Mouse (Mus musculus) lung, postnatal 0 days (tissue): Measurements from ENCODE around the gene Axin1. TPM values are rescaled to one million over a fixed set of nuclear protein-coding genes. Genes with fewer than 3 reads are reported as not detected.
A peak's percentile ranks its signal among the peaks of the same experiment; 100 is the strongest.
"Not testable (repeated sequence)": the region's sequence is repeated elsewhere in the genome, so short reads cannot be mapped to it uniquely, and the experiment has no call there.

Experiments used
- ATAC-seq: fragments of 200-750 bp; cut with Nextera tagmentation; 2 replicates; pipeline ENCODE4 v1.8.0; 2017; ENCODE audit warnings: moderate library complexity
- DNase-seq: peaks from one replicate; pipeline ENCODE4 v3.0.0-alpha.2; 2016; ENCODE audit warnings: low spot score
- H3K27ac ChIP-seq: fragments of 300-500 bp; sonication (generic); 2 replicates; pipeline ENCODE4 v1.5.1; 2014; ENCODE audit warnings: antibody characterized with exemption, mild to moderate bottlenecking, low read length, mixed read lengths
- H3K27me3 ChIP-seq: fragments of 300-500 bp; sonication (generic); replicated peaks from 2 replicates; pipeline ENCODE4 v1.6.1; 2014; ENCODE audit warnings: low read length, mixed read lengths; ENCODE audit not compliant: insufficient read depth
- H3K36me3 ChIP-seq: fragments of 300-500 bp; sonication (generic); 2 replicates; pipeline ENCODE4 v1.6.1; 2014; ENCODE audit warnings: low read length, mixed read lengths; ENCODE audit not compliant: insufficient read depth
- H3K4me1 ChIP-seq: fragments of 300-500 bp; sonication (generic); 2 replicates; pipeline ENCODE4 v1.6.1; 2014; ENCODE audit warnings: antibody characterized with exemption, low read depth, low read length, mixed read lengths; ENCODE audit not compliant: insufficient read depth
- H3K4me2 ChIP-seq: fragments of 300-500 bp; sonication (generic); replicated peaks from 2 replicates; pipeline ENCODE4 v1.6.1; 2014; ENCODE audit warnings: low read depth, mild to moderate bottlenecking, low read length, moderate library complexity, mixed read lengths
- H3K4me3 ChIP-seq: fragments of 300-500 bp; sonication (generic); 2 replicates; pipeline ENCODE4 v1.5.1; 2014; ENCODE audit warnings: low read depth, low read length
- H3K9ac ChIP-seq: fragments of 300-500 bp; sonication (generic); replicated peaks from 2 replicates; pipeline ENCODE4 v1.6.1; 2014; ENCODE audit warnings: low read depth, mild to moderate bottlenecking
- H3K9me3 ChIP-seq: fragments of 300-500 bp; sonication (generic); 2 replicates; pipeline ENCODE4 v1.6.1; 2016; ENCODE audit warnings: low read length, mixed read lengths
- CTCF ChIP-seq: IDR thresholded peaks from 2 replicates; pipeline ENCODE4 v1.5.1; 2016; ENCODE audit warnings: antibody characterized with exemption, mild to moderate bottlenecking
- EP300 ChIP-seq: IDR thresholded peaks from 2 replicates; pipeline ENCODE4 v1.6.1; 2016; ENCODE audit warnings: antibody characterized with exemption, mild to moderate bottlenecking, control low read depth
- WGBS: fragments of 180-500 bp; shearing (Covaris S2); extraction: QIAGEN DNeasy Blood & Tissue Kit; methylation state at CpG from one replicate; pipeline ENCODE4 v1.1.7; 2014; 5-methylcytosine and 5-hydroxymethylcytosine counted together
- polyA plus RNA-seq: library from polyadenylated mRNA; unstranded; fragments of >200 nt; fragmentation: Nextera tagmentation; extraction: Ambion mirVana; gene quantifications from 2 replicates; pipeline ENCODE4 v1.2.1, GENCODE M21; 2015

The Axin1 gene
- 10.2 and 10.5 TPM in 2 replicates for polyA plus RNA-seq

DNA sequence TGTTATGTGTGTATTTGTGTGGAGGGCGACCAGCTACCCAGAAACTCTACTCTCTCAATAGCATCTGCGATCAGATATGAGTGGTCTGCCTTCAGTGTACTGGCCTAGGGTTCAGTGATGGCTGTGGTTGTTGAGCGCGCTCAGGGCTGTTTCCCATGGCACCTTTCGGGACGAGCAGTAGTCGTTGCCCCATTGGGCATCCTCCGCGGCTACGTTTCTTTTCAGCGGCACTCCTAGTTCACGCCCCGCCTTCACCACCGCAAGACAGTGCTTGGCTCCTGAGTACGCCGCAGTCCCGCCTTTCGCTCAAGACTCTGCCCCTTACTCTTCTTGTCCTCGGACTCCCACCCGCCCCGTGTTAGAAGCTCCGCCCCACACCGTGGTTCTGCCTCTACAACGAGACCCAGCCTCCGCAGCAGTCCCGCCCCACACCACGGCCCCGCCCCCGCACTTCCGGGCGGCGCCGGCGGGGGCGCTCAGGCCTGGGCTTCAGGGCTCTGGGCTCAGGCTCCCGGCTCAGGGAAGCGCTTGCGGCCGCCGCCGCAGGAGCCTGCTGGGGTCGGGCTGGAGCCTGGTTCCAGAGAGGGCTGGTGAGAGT lies at the start of gene Axin1:
TSS of gene Axin1 (plus strand) at position 450 of the 598 bp plus-strand sequence.
- Histone ChIP-seq H3K4me2 (peak within 1 kb of the TSS; percentile 79), H3K27me3 (no peaks in the 10 kb centered on the region), H3K4me1 (no peaks in the 10 kb centered on the region), H3K4me3 (peak within 1 kb of the TSS; percentile 85), H3K9ac (peak within 1 kb of the TSS; percentile 92), H3K9me3 (no peaks in the 10 kb centered on the region), H3K36me3 (0 out of 2 replicates have a peak, but pooled peaks cover 7% of the 10 kb centered on the region), H3K27ac (peak within 1 kb of the TSS; percentile 93)
- under 1% methylated on average over 34 of the region's 42 CpGs for WGBS
- peak; percentile 97 for DNase-seq
- ATAC-seq, result peak; percentile 98
- TF ChIP-seq CTCF, result peak; percentile 71
- TF ChIP-seq EP300, result no peak

DNA sequence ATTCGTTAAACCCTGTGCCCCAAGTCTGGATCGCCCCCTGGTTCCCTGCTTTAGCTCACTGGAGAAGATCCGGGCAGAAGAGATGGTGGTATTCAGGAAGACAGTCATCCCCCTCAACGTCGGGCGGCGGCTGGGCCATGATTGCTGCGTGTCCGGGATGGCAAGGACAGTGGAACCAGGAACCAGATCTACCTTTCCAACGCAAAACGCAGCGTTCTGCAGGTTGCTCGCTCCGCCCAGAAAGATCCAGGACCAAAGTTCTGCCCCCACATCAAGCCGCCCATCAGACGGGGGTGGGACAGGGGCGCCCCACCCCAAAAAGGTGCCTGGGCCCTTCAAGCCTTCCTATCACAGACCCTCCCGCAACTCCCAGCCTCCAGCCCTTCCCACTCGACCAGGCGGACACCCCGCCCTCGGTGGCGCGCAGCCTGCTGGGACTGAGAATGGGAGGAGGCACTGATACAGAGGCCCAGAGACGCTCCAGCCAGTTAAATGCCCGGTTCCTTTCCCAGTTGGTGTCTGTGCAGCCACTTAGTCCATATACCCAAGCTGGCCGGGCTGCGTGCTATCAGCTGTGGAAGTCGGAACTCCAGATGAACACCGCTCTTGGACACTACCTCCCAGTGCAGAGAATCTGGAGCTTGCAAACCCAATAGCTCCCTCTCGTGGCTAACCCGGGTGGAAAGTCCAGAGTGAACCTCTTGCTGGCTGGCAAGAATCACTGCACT lies 48.4 kb upstream of the Axin1 start, which contains the start of gene Decr2:
TSS of gene Decr2 (minus strand) at position 433 of the 728 bp plus-strand sequence.
- TF ChIP-seq CTCF (peak; percentile 91), EP300 (no peak)
- DNase-seq (peak; percentile 95), ATAC-seq (peak; percentile 97)
- Histone ChIP-seq H3K9ac (peak within 1 kb of the TSS; percentile 58), H3K27ac (peak within 1 kb of the TSS; percentile 68), H3K4me3 (peak within 1 kb of the TSS; percentile 62), H3K4me1 (no peaks in the 10 kb centered on the region), H3K27me3 (no peaks in the 10 kb centered on the region), H3K4me2 (peak within 1 kb of the TSS; percentile 71), H3K9me3 (no peaks in the 10 kb centered on the region), H3K36me3 (no peaks in the 10 kb centered on the region)
- WGBS, result 1% methylated on average over 32 of the region's 32 CpGs

DNA sequence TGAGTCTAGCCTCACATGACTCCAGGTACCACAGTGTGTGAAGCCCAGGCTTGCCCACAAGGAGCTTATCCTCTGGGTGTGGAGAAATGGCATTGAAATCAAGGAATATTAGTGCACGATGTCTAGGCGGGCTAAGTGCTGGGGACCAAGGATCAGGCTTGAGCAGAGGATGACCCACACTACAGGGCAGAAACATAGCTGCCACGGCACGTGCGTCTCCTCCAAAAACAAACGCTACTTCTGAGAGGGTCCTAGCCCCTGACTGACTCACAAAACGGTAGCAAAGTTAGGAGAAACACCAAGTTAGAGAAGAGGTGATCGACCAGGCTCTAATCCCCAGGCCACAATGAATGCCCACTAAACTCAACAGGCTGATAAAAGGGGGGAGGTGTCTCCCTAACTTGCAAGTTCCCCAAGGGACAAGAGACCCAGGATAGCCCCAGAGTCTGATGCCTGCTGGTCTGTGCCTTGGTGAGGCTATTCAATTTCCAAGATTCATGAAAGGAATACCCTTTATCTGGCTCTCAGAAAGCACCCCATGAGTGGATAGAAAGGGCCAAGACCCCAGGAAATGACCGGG lies 43.9 kb upstream of the Axin1 start:
- TF ChIP-seq EP300, result no peak
- no peaks in the 10 kb centered on the region for H3K9me3 ChIP-seq
- 26% methylated on average over 9 of the region's 9 CpGs for WGBS
- no peak overlapping the region for H3K27ac ChIP-seq
- no peak for DNase-seq
- peak overlapping the region; percentile 80 for H3K4me2 ChIP-seq
- no peak for ATAC-seq
- H3K36me3 ChIP-seq, result no peaks in the 10 kb centered on the region
- peak overlapping the region; percentile 43 for H3K4me3 ChIP-seq
- no peaks in the 10 kb centered on the region for H3K27me3 ChIP-seq
- no peak overlapping the region for H3K9ac ChIP-seq
- H3K4me1 ChIP-seq, result no peaks in the 10 kb centered on the region

GRCm38 (mm10) chr17:26095121-26095740 lies 43.3 kb upstream of the Axin1 start, which contains the start of gene Nme4:
Gene Nme4 (minus strand): TSS chr17:26095602.
- ATAC-seq, result peak; percentile 65
- H3K36me3 ChIP-seq, result no peaks in the 10 kb centered on the region
- peak; percentile 47 for DNase-seq
- peak within 1 kb of the TSS; percentile 27; the same call in 1 of the 2 replicates for H3K9ac ChIP-seq
- no peaks in the 10 kb centered on the region for H3K9me3 ChIP-seq
- H3K27me3 ChIP-seq, result no peaks in the 10 kb centered on the region
- 2% methylated on average over 47 of the region's 47 CpGs for WGBS
- H3K4me1 ChIP-seq, result no peaks in the 10 kb centered on the region
- H3K27ac ChIP-seq, result no peak within 1 kb of the TSS
- TF ChIP-seq EP300 (no peak), CTCF (no peak)
- peak within 1 kb of the TSS; percentile 80 for H3K4me2 ChIP-seq
- peak within 1 kb of the TSS; percentile 43 for H3K4me3 ChIP-seq

- no peak for TF ChIP-seq EP300
- no peak for TF ChIP-seq CTCF
- Histone ChIP-seq H3K36me3 (no peaks in the 10 kb centered on the region), H3K4me3 (no peak overlapping the region), H3K9ac (no peak overlapping the region), H3K27me3 (no peaks in the 10 kb centered on the region), H3K4me1 (no peaks in the 10 kb centered on the region), H3K27ac (no peak overlapping the region), H3K4me2 (no peak overlapping the region), H3K9me3 (no peaks in the 10 kb centered on the region)
- ATAC-seq, result no peak
- DNase-seq, result no peak
- WGBS, result 85% methylated on average over 7 of the region's 7 CpGs
Observed at GRCm38 (mm10) chr17:26098461-26098860, 40.0 kb upstream of the Axin1 start.

GRCm38 (mm10) chr17:26099316-26099715 lies 39.2 kb upstream of the Axin1 start:
- H3K9ac ChIP-seq, DNase-seq, H3K4me2 ChIP-seq, H3K4me1 ChIP-seq, H3K4me3 ChIP-seq, H3K27me3 ChIP-seq, H3K36me3 ChIP-seq, H3K9me3 ChIP-seq, ATAC-seq, H3K27ac ChIP-seq: not testable (repeated sequence)
- 61% methylated on average over 3 of the region's 3 CpGs for WGBS
- peak; percentile 47 for TF ChIP-seq CTCF
